Mouse (Mus musculus) layer of hippocampus, postnatal 25 days (tissue): ENCODE data around the gene Gm12790. TPM values are rescaled to one million over a fixed set of nuclear protein-coding genes. Genes with fewer than 3 reads are reported as not detected.
A peak's percentile ranks its signal among the peaks of the same experiment; 100 is the strongest.
"Not testable (repeated sequence)": the region's sequence is repeated elsewhere in the genome, so short reads cannot be mapped to it uniquely, and the experiment has no call there.

Experiments used
- DNase-seq, 2 experiments: peaks; one replicate each; pipeline ENCODE4 v3.0.0; 2022; ENCODE audit warnings: mixed read lengths in 2 of 2, low spot score in 1 of 2; ENCODE audit errors: extremely low spot score in 1 of 2
- total RNA-seq, 2 experiments: library from RNA; stranded (reverse); gene quantifications; 2 replicates each; pipeline ENCODE4 v1.2.3; 2021

Gm12790 gene
- total RNA-seq: not detected

DNA sequence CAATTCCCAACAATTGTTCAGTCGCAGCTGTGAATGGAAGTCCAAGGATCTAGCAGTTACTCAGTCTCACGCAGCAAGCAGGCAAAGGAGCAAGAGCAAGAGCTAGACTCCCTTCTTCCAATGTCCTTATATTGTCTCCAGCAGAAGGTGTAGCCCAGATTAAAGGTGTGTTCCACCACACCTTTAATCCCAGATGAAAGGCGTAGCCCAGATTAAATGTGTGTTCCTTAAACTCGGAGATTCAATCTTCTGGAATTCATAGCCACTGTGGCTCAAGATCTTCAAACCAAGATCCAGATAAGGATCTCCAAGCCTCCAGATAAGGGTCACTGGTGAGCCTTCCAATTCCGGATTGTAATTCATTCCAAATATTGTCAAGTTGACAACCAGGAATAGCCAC, at the start of gene Gm12790:
Gene Gm12790, minus strand, starts transcription at position 101 of the 400 bp plus-strand sequence.
- not testable (repeated sequence) for DNase-seq

DNA sequence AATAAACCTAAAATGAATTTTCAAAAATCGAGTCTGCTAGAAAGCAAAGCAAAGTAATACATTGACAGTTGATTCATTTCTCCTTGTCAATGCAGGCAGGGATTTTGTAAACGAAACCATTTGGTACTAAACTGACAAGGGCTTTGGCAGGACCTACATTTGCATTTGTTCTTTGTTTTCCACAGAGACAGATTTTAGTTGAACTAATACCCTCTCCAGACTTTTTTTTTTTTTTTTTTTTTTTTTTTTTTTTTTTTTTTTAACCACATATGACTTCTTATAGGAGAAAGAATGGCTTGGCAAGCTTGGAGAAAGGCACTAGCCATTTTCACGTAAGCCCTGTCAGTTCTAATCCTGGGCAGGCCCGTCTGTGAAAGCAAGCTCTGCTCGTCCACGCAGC, 45.8 kb upstream of the Gm12790 start:
- DNase-seq: no peak

DNA sequence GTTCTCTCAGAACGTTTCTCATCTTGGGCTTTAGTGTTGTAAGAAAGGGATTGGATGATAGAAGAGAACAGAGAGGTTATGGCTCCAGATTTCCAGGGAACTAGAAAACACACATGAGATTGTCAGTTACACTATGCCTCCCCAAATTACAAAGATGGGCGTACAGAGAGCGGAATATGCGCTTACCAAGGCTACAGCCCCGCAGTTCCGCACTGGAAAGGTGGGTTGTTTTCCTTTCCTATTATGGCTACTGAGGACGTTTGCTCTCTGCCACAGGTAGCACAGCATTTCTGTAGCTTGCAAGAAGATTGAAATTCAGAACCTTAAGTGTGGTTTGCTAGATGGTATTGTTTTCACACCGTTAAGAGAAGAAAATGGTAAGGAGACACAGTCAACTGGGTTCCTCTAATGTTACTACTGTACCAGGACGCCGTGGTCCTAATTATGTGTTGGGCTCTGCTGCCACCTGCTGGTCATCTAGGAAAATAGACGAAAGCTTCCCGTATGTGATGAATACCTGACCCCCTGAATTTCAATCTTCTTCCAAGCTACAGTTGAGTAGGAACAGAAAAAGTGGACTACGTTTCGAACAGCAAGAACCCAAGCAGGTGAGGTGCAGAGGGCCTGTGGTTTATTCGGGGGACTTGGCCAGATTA, 17.5 kb upstream of the Gm12790 start:
- peak; percentile 58 to 87 for DNase-seq

DNA sequence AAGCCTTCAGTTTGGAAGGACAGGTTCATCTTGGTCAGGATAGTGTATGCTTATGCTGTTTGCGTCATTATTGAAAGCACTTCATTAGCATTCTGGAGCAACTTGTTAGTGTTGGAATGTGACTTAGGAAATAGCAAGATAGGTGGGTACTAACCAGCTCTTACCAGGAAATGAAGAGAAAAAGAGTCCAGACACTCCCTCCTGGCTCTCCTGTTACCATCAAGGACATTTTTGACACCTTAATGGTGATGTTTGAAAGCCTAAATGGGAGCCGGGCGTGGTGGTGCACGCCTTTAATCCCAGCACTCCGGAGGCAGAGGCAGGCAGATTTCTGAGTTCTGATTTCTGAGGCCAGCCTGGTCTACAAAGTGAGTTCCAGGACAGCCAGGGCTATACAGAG, 16.6 kb upstream of the Gm12790 start:
- DNase-seq: no peak

DNA sequence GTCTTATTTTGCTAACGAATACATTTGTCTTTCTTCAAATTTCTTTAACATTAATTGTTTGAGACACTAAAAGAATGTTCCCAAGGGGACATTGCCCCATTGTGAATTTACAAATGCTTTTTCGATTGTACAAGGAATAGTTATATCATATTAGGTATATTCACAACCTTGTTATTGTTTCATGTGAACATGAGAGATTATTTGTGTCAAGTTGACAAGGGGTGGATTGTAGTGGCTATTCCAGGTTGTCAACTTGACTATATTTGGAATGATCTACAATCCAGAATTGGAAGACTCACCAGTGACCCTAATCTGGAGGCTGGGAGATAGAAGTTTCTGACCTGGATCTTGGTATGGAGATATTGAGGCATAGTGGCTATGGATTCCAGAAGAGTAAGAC, 5.5 kb upstream of the Gm12790 start, which contains the start of gene Gm12789:
Gene Gm12789, plus strand, starts transcription at position 301 of the 400 bp plus-strand sequence.
- DNase-seq: not testable (repeated sequence)

DNA sequence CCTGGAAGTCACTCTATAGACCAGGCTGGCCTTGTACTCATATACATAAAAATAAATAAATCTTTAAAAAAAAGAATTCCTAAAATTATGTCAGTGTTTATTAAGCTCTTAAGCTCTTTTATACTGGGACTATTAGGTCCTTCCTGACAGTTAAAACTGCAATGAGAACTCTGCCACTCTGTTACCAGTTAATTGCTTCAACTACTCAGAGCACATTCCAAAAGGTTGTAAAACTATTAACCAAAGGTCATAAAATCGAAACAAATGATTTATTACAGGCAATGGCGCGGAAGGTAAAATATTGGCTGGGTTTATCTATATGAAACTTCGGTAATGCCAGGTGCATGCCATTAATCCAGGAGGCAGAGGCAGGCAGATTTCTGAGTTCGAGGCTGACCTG, 4.8 kb upstream of the Gm12790 start:
- DNase-seq: no peak

DNA sequence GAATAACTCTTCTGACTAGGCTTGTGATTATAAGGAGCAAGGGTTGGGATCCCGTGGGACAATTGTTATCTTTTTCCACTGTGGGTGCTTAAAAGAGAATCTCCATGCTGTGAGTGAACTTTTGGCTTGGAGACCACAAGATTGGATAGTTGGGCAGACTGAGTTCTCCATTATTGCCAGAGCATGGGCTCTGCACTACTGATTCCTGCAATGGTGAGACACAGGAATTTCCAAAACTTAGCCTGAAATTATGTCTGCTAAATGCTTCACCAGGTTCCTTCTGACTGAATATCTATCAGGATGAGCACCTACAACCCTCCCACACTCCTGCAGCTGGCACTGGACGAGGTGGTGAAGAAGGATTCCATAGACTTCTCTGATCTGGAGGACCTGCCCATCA, 40.7 kb downstream of the Gm12790 start, which contains the start of gene Gm12794:
Gene Gm12794, plus strand, starts transcription at position 301 of the 400 bp plus-strand sequence.
- DNase-seq: not testable (repeated sequence)

Other genes with a start within 250 kb of the Gm12790 start
- gene B020004J07Rik, start 137.0 kb downstream of the Gm12790 start, total RNA-seq: not detected
- not detected for gene C130073F10Rik, start 87.3 kb downstream of the Gm12790 start, total RNA-seq
- gene Gm12800, start 71.9 kb downstream of the Gm12790 start, total RNA-seq: not detected
- gene Gm12794, start 40.6 kb downstream of the Gm12790 start, total RNA-seq: not detected
- gene Gm12789, start 5.6 kb upstream of the Gm12790 start, total RNA-seq: not detected
- gene Pde4b, start 106.5 kb upstream of the Gm12790 start, total RNA-seq: 10 to 100 TPM; 65.7 TPM